Comparison of ENCODE assay signal across 8 mouse cellular contexts in genomic region chr9:114499783-114500515, GRCm38 (mm10). TPM values are rescaled to one million over a fixed set of nuclear protein-coding genes. Genes with fewer than 3 reads are reported as not detected.
DNase-seq lines count a peak whose midpoint lies in the region; ATAC-seq and TF ChIP-seq lines count a peak whose summit lies in the region.

No protein-coding gene starts in this region.

- peak; percentile 88 for DNase-seq in heart, adult 11 months
- DNase-seq in heart, postnatal 25 days (ENCODE audit: low spot score), result no peak
- DNase-seq in R1 (ENCODE audit: low read depth, low spot score), result peak; percentile 97
- DNase-seq in embryo, embryonic 11 days, result peak; percentile 87
- DNase-seq in layer of hippocampus, adult 2 months (ENCODE audit: low spot score in 2 of 2), result peak; percentile 28 to 60
- peak; percentile 81 for DNase-seq in lung, postnatal 10 days
- no peak for DNase-seq in spleen, adult 2 months (ENCODE audit: low read depth in 1 of 2, low spot score in 2 of 2)

- intact Hi-C loops in heart, postnatal 25 days (cut with DNase I), result loop anchor here (2.0 kb wide), 1 partner anchor 83 kb away; no protein-coding TSS in a partner anchor

- no peaks in the 10 kb centered on the region for H3K9me3 ChIP-seq in heart, embryonic 12.5 days (replicated peaks)

- 18% methylated on average over 15 of the region's 15 CpGs for WGBS in heart, embryonic 12.5 days
- 27% methylated on average over 15 of the region's 15 CpGs for WGBS in spleen, adult 2 months

- ATAC-seq in heart, embryonic 12.5 days (ENCODE audit: insufficient number of reproducible peaks, low FRiP score), result no peak

- H3K27ac ChIP-seq in heart, embryonic 12.5 days (ENCODE audit: poor library complexity, severe bottlenecking), result no peak overlapping the region
- no peak overlapping the region for H3K27ac ChIP-seq in layer of hippocampus, adult 2 months
- H3K27ac ChIP-seq in spleen, adult 2 months (ENCODE audit: insufficient read depth, low read length), result no peak overlapping the region

- TF ChIP-seq POLR2A in spleen, adult 2 months (IDR thresholded peaks at IDR 0.05; ENCODE audit: low read depth, low read length), result no peak

- TF ChIP-seq CTCF in layer of hippocampus, adult 2 months (conservative IDR thresholded peaks at IDR 0.05), result peak; percentile 80
- TF ChIP-seq CTCF in spleen, adult 2 months (IDR thresholded peaks at IDR 0.05; ENCODE audit: extremely low read depth, insufficient read depth, insufficient read length, insufficient replicate concordance), result peak; percentile 19; the same call in 1 of the 2 replicates

- no peak overlapping the region for H3K9ac ChIP-seq in heart, embryonic 12.5 days

- H3K4me2 ChIP-seq in heart, embryonic 12.5 days, result 0 out of 2 replicates have a peak overlapping the region, but pooled peaks have one; percentile 3

- H3K36me3 ChIP-seq in heart, embryonic 12.5 days, result no peaks in the 10 kb centered on the region
- no peaks in the 10 kb centered on the region for H3K36me3 ChIP-seq in spleen, adult 2 months (ENCODE audit: control insufficient read depth, insufficient read depth, low read length)

- peaks cover 7% of the 10 kb centered on the region; the same call in 1 of the 2 replicates for H3K27me3 ChIP-seq in heart, embryonic 12.5 days (replicated peaks)
- H3K27me3 ChIP-seq in spleen, adult 2 months (ENCODE audit: control insufficient read depth, insufficient read depth, low read length), result no peaks in the 10 kb centered on the region

- peaks cover 9% of the 10 kb centered on the region for H3K4me1 ChIP-seq in heart, embryonic 12.5 days (replicated peaks)
- H3K4me1 ChIP-seq in spleen, adult 2 months (ENCODE audit: control insufficient read depth, insufficient read depth, insufficient read length), result peaks cover 2% of the 10 kb centered on the region; the same call in 1 of the 2 replicates

- H3K4me3 ChIP-seq in heart, embryonic 12.5 days, result no peak overlapping the region
- H3K4me3 ChIP-seq in layer of hippocampus, adult 2 months, result no peak overlapping the region
- H3K4me3 ChIP-seq in spleen, adult 2 months (ENCODE audit: extremely low read depth, insufficient read depth, insufficient read length), result no peak overlapping the region

RNA-seq across cellular contexts. Expression of gene Ccr4, which starts 4.8 kb away (rescaled TPM):
- not detected for total RNA-seq in heart, postnatal 25 days (2021)
- not detected in 2 replicates for polyA plus RNA-seq in heart, embryonic 12.5 days (2016; fragmentation: Nextera tagmentation; extraction: Ambion mirVana)
- total RNA-seq in layer of hippocampus, adult 2 months (2021), result not detected
- polyA plus RNA-seq in spleen, adult 2 months (2012; rRNA removed), result 2.6 and 4.0 TPM in 2 replicates

RNA-seq across cellular contexts. Expression of gene C130032M10Rik, which starts 15.5 kb away (rescaled TPM):
- not detected for total RNA-seq in heart, postnatal 25 days (2021)
- 0.64 and 1.3 TPM in 2 replicates for polyA plus RNA-seq in heart, embryonic 12.5 days (2016; fragmentation: Nextera tagmentation; extraction: Ambion mirVana)
- not detected for total RNA-seq in layer of hippocampus, adult 2 months (2021)
- not detected in 2 replicates for polyA plus RNA-seq in spleen, adult 2 months (2012; rRNA removed)

Comparison
In these comparisons a context has a peak if more than half of its experiments do, and no peak if none do; other contexts are left out.
1. DNase-seq: peak in heart, adult 11 months (single experiment), R1 (single experiment), embryo, embryonic 11 days (single experiment), layer of hippocampus, adult 2 months (2 of 2) and lung, postnatal 10 days (single experiment); none in heart, postnatal 25 days (single experiment) and spleen, adult 2 months (0 of 2).